In genomic region chr1:82972046-82972445, GRCm38 (mm10) we compare ENCODE assay signal across 13 mouse cellular contexts. TPM values are rescaled to one million over a fixed set of nuclear protein-coding genes. Genes with fewer than 3 reads are reported as not detected.
DNase-seq lines count a peak whose midpoint lies in the region; ATAC-seq lines count a peak whose summit lies in the region.
"Had no signal": no experiment of that assay in that cellular context is flagged by ENCODE, and none has a peak within 500 bp of the region (broad histone marks: within the 10 kb centered on the region; RNA-seq: fewer than 3 reads in every experiment).

No protein-coding gene starts in this region.

- peak overlapping the region; percentile 34 for H3K4me2 ChIP-seq in heart, embryonic 16.5 days (ENCODE audit: low read depth, low read length)
- no peak overlapping the region for H3K4me2 ChIP-seq in liver, embryonic 15.5 days
- no peak overlapping the region for H3K4me2 ChIP-seq in hindbrain, embryonic 14.5 days (replicated peaks)
- H3K4me2 ChIP-seq: neural tube, embryonic 13.5 days had no signal

- 0 out of 2 replicates have a peak overlapping the region, but pooled peaks have one; percentile 29 for H3K9ac ChIP-seq in heart, embryonic 16.5 days (ENCODE audit: low read length)
- H3K9ac ChIP-seq in liver, embryonic 15.5 days, result no peak overlapping the region
- no peak overlapping the region for H3K9ac ChIP-seq in hindbrain, embryonic 14.5 days
- H3K9ac ChIP-seq: neural tube, embryonic 13.5 days had no signal

- H3K36me3 ChIP-seq in heart, embryonic 16.5 days (ENCODE audit: control insufficient read depth, insufficient read depth), result no peaks in the 10 kb centered on the region
- no peaks in the 10 kb centered on the region for H3K36me3 ChIP-seq in liver, embryonic 15.5 days (replicated peaks)
- no peaks in the 10 kb centered on the region for H3K36me3 ChIP-seq in hindbrain, embryonic 14.5 days (replicated peaks; ENCODE audit: control insufficient read depth, insufficient read depth)
- H3K36me3 ChIP-seq: hindbrain, embryonic 10.5 days; neural tube, embryonic 13.5 days had no signal

- no peak overlapping the region for H3K4me3 ChIP-seq in heart, embryonic 16.5 days (ENCODE audit: low read length)
- no peak overlapping the region for H3K4me3 ChIP-seq in liver, embryonic 15.5 days (replicated peaks)
- H3K4me3 ChIP-seq in hindbrain, embryonic 14.5 days (replicated peaks; ENCODE audit: low read length), result no peak overlapping the region
- H3K4me3 ChIP-seq: erythroblast, embryonic 14.5 days; hindbrain, embryonic 10.5 days; neural tube, embryonic 13.5 days had no signal

- H3K27me3 ChIP-seq in heart, embryonic 16.5 days (ENCODE audit: control insufficient read depth, insufficient read depth, low read length), result no peaks in the 10 kb centered on the region
- H3K27me3 ChIP-seq in liver, embryonic 15.5 days, result no peaks in the 10 kb centered on the region
- no peaks in the 10 kb centered on the region for H3K27me3 ChIP-seq in hindbrain, embryonic 14.5 days (ENCODE audit: control insufficient read depth, insufficient read depth, low read length)
- H3K27me3 ChIP-seq: neural tube, embryonic 13.5 days had no signal

- peaks cover 17% of the 10 kb centered on the region for H3K4me1 ChIP-seq in heart, embryonic 16.5 days (ENCODE audit: control insufficient read depth, insufficient read depth, low read length)
- H3K4me1 ChIP-seq in liver, embryonic 15.5 days (replicated peaks), result no peaks in the 10 kb centered on the region
- H3K4me1 ChIP-seq in hindbrain, embryonic 14.5 days (replicated peaks; ENCODE audit: control insufficient read depth, insufficient read depth, low read length), result no peaks in the 10 kb centered on the region
- H3K4me1 ChIP-seq: hindbrain, embryonic 10.5 days; neural tube, embryonic 13.5 days had no signal

- H3K27ac ChIP-seq in heart, embryonic 16.5 days (ENCODE audit: low read length), result peak overlapping the region; percentile 57
- no peak overlapping the region for H3K27ac ChIP-seq in liver, embryonic 15.5 days (replicated peaks)
- H3K27ac ChIP-seq in hindbrain, embryonic 14.5 days, result no peak overlapping the region
- H3K27ac ChIP-seq: hindbrain, embryonic 10.5 days; neural tube, embryonic 13.5 days had no signal

- WGBS in heart, embryonic 16.5 days, result 11% methylated on average over 4 of the region's 4 CpGs
- 20% methylated on average over 4 of the region's 4 CpGs for WGBS in liver, embryonic 15.5 days (ENCODE audit: insufficient replicate concordance)
- WGBS in hindbrain, embryonic 14.5 days, result 64% methylated on average over 4 of the region's 4 CpGs

- peak; percentile 90 for DNase-seq in 3T3-L1 (ENCODE audit: low read depth, low spot score)
- peak; percentile 49 for DNase-seq in adrenal gland, postnatal 10 days
- DNase-seq in hindbrain, embryonic 14.5 days (ENCODE audit: low spot score), result no peak
- DNase-seq in cerebellum, adult 9-10 months, result no peak

- peak; percentile 84 for ATAC-seq in heart, embryonic 16.5 days (replicated peaks; ENCODE audit: extremely low read depth, insufficient read depth, low FRiP score)
- ATAC-seq in liver, embryonic 15.5 days (ENCODE audit: insufficient read depth), result 0 out of 2 replicates have a peak, but pooled peaks have one; percentile 37
- ATAC-seq in hindbrain, embryonic 14.5 days (ENCODE audit: low FRiP score), result no peak
- no peak for ATAC-seq in megakaryocyte progenitor cell, adult 5-6 weeks (replicated peaks; ENCODE audit: poor library complexity)

- no peaks in the 10 kb centered on the region for H3K9me3 ChIP-seq in heart, embryonic 16.5 days (replicated peaks; ENCODE audit: control insufficient read depth, low read length)
- H3K9me3 ChIP-seq in liver, embryonic 15.5 days (replicated peaks), result no peaks in the 10 kb centered on the region
- no peaks in the 10 kb centered on the region for H3K9me3 ChIP-seq in hindbrain, embryonic 14.5 days (ENCODE audit: control insufficient read depth, low read length)
- H3K9me3 ChIP-seq: hindbrain, embryonic 10.5 days; neural tube, embryonic 13.5 days had no signal

RNA-seq across cellular contexts. Expression of gene Gm47955, which starts 12.0 kb away (rescaled TPM):
- total RNA-seq in adrenal gland, postnatal 10 days (2021), result not detected
- polyA plus RNA-seq in heart, embryonic 16.5 days (2015; fragmentation: Nextera tagmentation; extraction: Ambion mirVana), result not detected in 2 replicates
- not detected in 2 replicates for polyA plus RNA-seq in liver, embryonic 15.5 days (2015; fragmentation: Nextera tagmentation; extraction: Ambion mirVana)
- not detected in 2 replicates for polyA plus RNA-seq in hindbrain, embryonic 14.5 days (2014; fragmentation: Nextera tagmentation; extraction: Ambion mirVana)
- not detected in 2 replicates for total RNA-seq in megakaryocyte progenitor cell, adult 5-6 weeks (2015)
- not detected in 2 replicates for total RNA-seq in megakaryocyte progenitor cell, adult 5-6 weeks (2017)
- total RNA-seq: ES-E14 had no signal
- polyA plus RNA-seq: erythroblast, embryonic 14.5 days; hindbrain, embryonic 10.5 days; limb, embryonic 11.5 days; neural tube, embryonic 13.5 days; stomach, embryonic 14.5 days had no signal

RNA-seq across cellular contexts. Expression of gene Gm7544, which starts 16.2 kb away (rescaled TPM):
- not detected for total RNA-seq in adrenal gland, postnatal 10 days (2021)
- not detected in 2 replicates for polyA plus RNA-seq in heart, embryonic 16.5 days (2015; fragmentation: Nextera tagmentation; extraction: Ambion mirVana)
- polyA plus RNA-seq in liver, embryonic 15.5 days (2015; fragmentation: Nextera tagmentation; extraction: Ambion mirVana), result not detected in 2 replicates
- not detected in 2 replicates for polyA plus RNA-seq in hindbrain, embryonic 14.5 days (2014; fragmentation: Nextera tagmentation; extraction: Ambion mirVana)
- total RNA-seq in megakaryocyte progenitor cell, adult 5-6 weeks (2015), result not detected in 2 replicates
- not detected in 2 replicates for total RNA-seq in megakaryocyte progenitor cell, adult 5-6 weeks (2017)
- total RNA-seq: ES-E14 had no signal
- polyA plus RNA-seq: erythroblast, embryonic 14.5 days; hindbrain, embryonic 10.5 days; limb, embryonic 11.5 days; neural tube, embryonic 13.5 days; stomach, embryonic 14.5 days had no signal

RNA-seq across cellular contexts. Expression of gene Gm47959, which starts 28.3 kb away (rescaled TPM):
- total RNA-seq in adrenal gland, postnatal 10 days (2021), result not detected
- not detected in 2 replicates for polyA plus RNA-seq in heart, embryonic 16.5 days (2015; fragmentation: Nextera tagmentation; extraction: Ambion mirVana)
- polyA plus RNA-seq in liver, embryonic 15.5 days (2015; fragmentation: Nextera tagmentation; extraction: Ambion mirVana), result not detected in 2 replicates
- not detected in 2 replicates for polyA plus RNA-seq in hindbrain, embryonic 14.5 days (2014; fragmentation: Nextera tagmentation; extraction: Ambion mirVana)
- not detected in 2 replicates for total RNA-seq in megakaryocyte progenitor cell, adult 5-6 weeks (2015)
- total RNA-seq in megakaryocyte progenitor cell, adult 5-6 weeks (2017), result not detected in 2 replicates
- total RNA-seq: ES-E14 had no signal
- polyA plus RNA-seq: erythroblast, embryonic 14.5 days; hindbrain, embryonic 10.5 days; limb, embryonic 11.5 days; neural tube, embryonic 13.5 days; stomach, embryonic 14.5 days had no signal

RNA-seq across cellular contexts. Expression of gene A030003K21Rik, which starts 28.9 kb away (rescaled TPM):
- total RNA-seq in adrenal gland, postnatal 10 days (2021), result not detected
- polyA plus RNA-seq in heart, embryonic 16.5 days (2015; fragmentation: Nextera tagmentation; extraction: Ambion mirVana), result not detected in 2 replicates
- not detected in 2 replicates for polyA plus RNA-seq in liver, embryonic 15.5 days (2015; fragmentation: Nextera tagmentation; extraction: Ambion mirVana)
- not detected in 2 replicates for polyA plus RNA-seq in hindbrain, embryonic 14.5 days (2014; fragmentation: Nextera tagmentation; extraction: Ambion mirVana)
- not detected in 2 replicates for total RNA-seq in megakaryocyte progenitor cell, adult 5-6 weeks (2015)
- total RNA-seq in megakaryocyte progenitor cell, adult 5-6 weeks (2017), result not detected in 2 replicates
- total RNA-seq: ES-E14 had no signal
- polyA plus RNA-seq: erythroblast, embryonic 14.5 days; hindbrain, embryonic 10.5 days; limb, embryonic 11.5 days; neural tube, embryonic 13.5 days; stomach, embryonic 14.5 days had no signal

RNA-seq across cellular contexts. Expression of gene Gm6217, which starts 40.8 kb away (rescaled TPM):
- not detected for total RNA-seq in adrenal gland, postnatal 10 days (2021)
- not detected in 2 replicates for polyA plus RNA-seq in heart, embryonic 16.5 days (2015; fragmentation: Nextera tagmentation; extraction: Ambion mirVana)
- polyA plus RNA-seq in liver, embryonic 15.5 days (2015; fragmentation: Nextera tagmentation; extraction: Ambion mirVana), result not detected in 2 replicates
- not detected in 2 replicates for polyA plus RNA-seq in hindbrain, embryonic 14.5 days (2014; fragmentation: Nextera tagmentation; extraction: Ambion mirVana)
- not detected in 2 replicates for total RNA-seq in megakaryocyte progenitor cell, adult 5-6 weeks (2015)
- total RNA-seq in megakaryocyte progenitor cell, adult 5-6 weeks (2017), result not detected in 2 replicates
- total RNA-seq: ES-E14 had no signal
- polyA plus RNA-seq: erythroblast, embryonic 14.5 days; hindbrain, embryonic 10.5 days; limb, embryonic 11.5 days; neural tube, embryonic 13.5 days; stomach, embryonic 14.5 days had no signal

Comparison
In these comparisons a context has a peak if more than half of its experiments do, and no peak if none do; other contexts are left out.
1. DNase-seq: peak in 3T3-L1 (single experiment) and adrenal gland, postnatal 10 days (single experiment); none in hindbrain, embryonic 14.5 days (single experiment) and cerebellum, adult 9-10 months (single experiment).
2. ATAC-seq: peak in heart, embryonic 16.5 days (single experiment) and liver, embryonic 15.5 days (single experiment); none in hindbrain, embryonic 14.5 days (single experiment) and megakaryocyte progenitor cell, adult 5-6 weeks (single experiment).